In genomic region chr2:21142616-21143015, GRCm38 (mm10) we compare ENCODE assay signal across 8 mouse cellular contexts.
DNase-seq lines count a peak whose midpoint lies in the region; ATAC-seq and TF ChIP-seq lines count a peak whose summit lies in the region.

No protein-coding gene starts in this region.

- TF ChIP-seq POLR2A in cortical plate, adult 2 months (IDR thresholded peaks at IDR 0.05; ENCODE audit: extremely low read depth, insufficient read depth, low read length): no peak

- H3K27ac ChIP-seq in cortical plate, adult 2 months (ENCODE audit: insufficient read depth, low read length): no peak overlapping the region
- H3K27ac ChIP-seq in liver, embryonic 15.5 days (replicated peaks): no peak overlapping the region

- peak overlapping the region; percentile 35; the same call in 1 of the 2 replicates for H3K4me3 ChIP-seq in cortical plate, adult 2 months (ENCODE audit: insufficient read depth, low read length)
- 0 out of 2 replicates have a peak overlapping the region, but pooled peaks have one; percentile 45 for H3K4me3 ChIP-seq in liver, embryonic 15.5 days (replicated peaks)

- intact Hi-C loops in heart, postnatal 10 days (cut with DNase I): loop anchor here (5.0 kb wide), 2 partner anchors 45 to 175 kb away; partner anchors contain the start of gene Arhgap21

- H3K9me3 ChIP-seq in liver, embryonic 15.5 days (replicated peaks): no peaks in the 10 kb centered on the region

- no peaks in the 10 kb centered on the region for H3K36me3 ChIP-seq in liver, embryonic 15.5 days (replicated peaks)

- no peak overlapping the region for H3K9ac ChIP-seq in liver, embryonic 15.5 days

- peak overlapping the region; percentile 72; the same call in 1 of the 2 replicates for H3K4me2 ChIP-seq in liver, embryonic 15.5 days

- peaks cover 7% of the 10 kb centered on the region; the same call in 1 of the 2 replicates for H3K4me1 ChIP-seq in cortical plate, adult 2 months (ENCODE audit: control insufficient read depth, insufficient read depth, low read length)
- no peaks in the 10 kb centered on the region for H3K4me1 ChIP-seq in liver, embryonic 15.5 days (replicated peaks)

- WGBS in liver, embryonic 15.5 days (ENCODE audit: insufficient replicate concordance): 14% methylated on average over 2 of the region's 2 CpGs

- peaks cover 22% of the 10 kb centered on the region for H3K27me3 ChIP-seq in liver, embryonic 15.5 days

- ATAC-seq in frontal cortex, adult (ENCODE audit: low TSS enrichment): peak; percentile 28; the same call in 1 of the 2 replicates
- ATAC-seq in liver, embryonic 15.5 days (ENCODE audit: insufficient read depth): no peak
- ATAC-seq in erythroid progenitor cell, adult 5-6 weeks (replicated peaks; ENCODE audit: low FRiP score, poor library complexity, severe bottlenecking): no peak

- DNase-seq in frontal cortex, postnatal 10 days (ENCODE audit: low spot score in 2 of 2): no peak
- peak; percentile 33 to 37 for DNase-seq in heart, postnatal 10 days
- DNase-seq in thymus, postnatal 14 days: no peak
- DNase-seq in kidney, postnatal 14 days: no peak

- TF ChIP-seq CTCF in cortical plate, adult 2 months (IDR thresholded peaks at IDR 0.05; ENCODE audit: extremely low read depth, insufficient read depth, low read length): no peak

Comparison
In these comparisons a context has a peak if more than half of its experiments do, and no peak if none do; other contexts are left out.
1. DNase-seq: peak in heart, postnatal 10 days (2 of 2); none in frontal cortex, postnatal 10 days (0 of 2), thymus, postnatal 14 days (single experiment) and kidney, postnatal 14 days (single experiment).